Mouse (Mus musculus) urinary bladder, postnatal 0 days (tissue): ENCODE measurements around the gene Gm7942. TPM values are rescaled to one million over a fixed set of nuclear protein-coding genes. Genes with fewer than 3 reads are reported as not detected.

Experiments
- polyA plus RNA-seq: library from polyadenylated mRNA; unstranded; fragments of >200 nt; fragmentation: Nextera tagmentation; extraction: Ambion mirVana; gene quantifications from 2 replicates; pipeline ENCODE4 v1.2.1, GENCODE M21; 2015

Gm7942 gene
- polyA plus RNA-seq = not detected in 2 replicates

GRCm38 (mm10) chr5:95106638-95107037 lies at the start of gene Gm7942:
Gene Gm7942 (plus strand): TSS chr5:95106938.

Other genes with a start within 250 kb of the Gm7942 start
- gene Gm3183, start 241.5 kb upstream of the Gm7942 start, polyA plus RNA-seq = not detected in 2 replicates
- gene Gm6367, start 118.3 kb upstream of the Gm7942 start, polyA plus RNA-seq = not detected in 2 replicates
- not detected in 2 replicates for gene Gm16513, start 75.7 kb downstream of the Gm7942 start, polyA plus RNA-seq
- gene Gm10424, start 165.8 kb downstream of the Gm7942 start, polyA plus RNA-seq = not detected in 2 replicates
- not detected in 2 replicates for gene Gm3259, start 199.0 kb downstream of the Gm7942 start, polyA plus RNA-seq